Mouse (Mus musculus): ENCODE results near the gene Wfdc1.

The Wfdc1 gene

DNA sequence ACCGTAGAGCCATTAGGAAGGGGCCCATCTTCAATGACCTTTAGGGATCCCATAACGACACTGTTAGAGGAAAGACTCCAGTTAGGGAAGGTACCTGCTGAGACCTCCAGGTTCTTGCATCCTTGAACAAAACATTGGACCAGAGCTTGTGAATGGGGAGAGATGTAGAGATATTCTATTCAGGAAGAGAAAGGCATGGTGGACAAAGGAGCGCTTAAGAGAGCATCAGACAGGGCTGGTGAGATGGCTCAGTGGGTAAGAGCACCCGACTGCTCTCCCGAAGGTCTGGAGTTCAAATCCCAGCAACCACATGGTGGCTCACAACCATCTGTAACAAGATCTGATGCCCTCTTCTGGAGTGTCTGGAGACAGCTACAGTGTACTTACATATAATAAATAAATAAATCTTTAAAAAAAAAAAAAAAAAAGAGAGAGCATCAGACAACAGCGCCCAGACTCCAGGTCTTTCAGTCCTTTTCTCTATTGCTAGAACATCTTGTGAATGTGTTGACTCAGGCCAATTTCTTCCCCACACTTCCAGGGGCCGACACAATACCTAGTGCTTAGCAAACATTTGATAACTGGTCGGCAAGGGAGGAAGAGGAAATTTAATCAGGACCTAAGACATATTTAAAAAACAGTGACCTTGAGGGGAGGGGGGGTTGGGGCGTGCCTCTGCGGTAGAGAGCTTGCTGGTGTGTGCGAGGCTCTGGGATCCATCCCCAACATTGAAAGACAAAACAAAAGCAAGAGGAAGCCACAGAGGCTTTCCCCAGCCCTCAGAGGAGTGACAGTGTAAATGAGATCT lies 71.1 kb downstream of the Wfdc1 start:
- DNase-seq = no peak

Data from thymus, adult 18-20 months (tissue).